Mouse (Mus musculus) lung, adult 2 months (tissue): ENCODE results near the gene Tas2r123.

Experiments
- CTCF ChIP-seq: fragments of 200-500 bp; IDR thresholded peaks from 2 replicates; pipeline ENCODE4 v1.5.1; 2011; ENCODE audit warnings: mild to moderate bottlenecking, low read length, control low read depth; ENCODE audit not compliant: insufficient read depth
- POLR2A ChIP-seq: fragments of 200-500 bp; IDR thresholded peaks from 2 replicates; pipeline ENCODE4 v1.6.1; 2011; ENCODE audit warnings: low read depth, mild to moderate bottlenecking, control low read depth, low read length, borderline replicate concordance; ENCODE audit errors: extremely low read depth

DNA sequence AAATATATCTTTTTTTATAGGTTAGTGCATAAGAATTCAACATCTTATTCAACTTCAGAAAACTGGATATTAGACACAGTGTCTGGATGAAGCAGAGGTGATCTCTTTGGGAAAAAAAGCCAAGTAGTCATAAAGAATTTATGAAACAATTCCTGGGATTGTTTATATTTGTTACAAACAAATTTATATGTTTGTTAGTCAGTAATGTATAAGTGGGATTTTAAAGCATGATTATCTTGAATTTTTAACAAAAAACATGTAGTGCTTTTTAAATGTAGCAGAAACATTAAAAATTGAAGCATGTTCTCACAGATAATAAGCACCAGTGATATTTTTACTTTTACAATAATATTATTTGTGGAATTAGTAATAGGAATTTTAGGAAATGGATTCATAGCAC is 20.8 kb downstream of the Tas2r123 start, which contains the start of gene Tas2r110:
- TF ChIP-seq CTCF (no peak), POLR2A (no peak)
